Mouse (Mus musculus) forebrain, embryonic 14.5 days (tissue): ENCODE results near the gene Sec14l4. TPM values are rescaled to one million over a fixed set of nuclear protein-coding genes. Genes with fewer than 3 reads are reported as not detected.

Source experiments
- ATAC-seq: fragments of 200-750 bp; cut with Nextera tagmentation; 2 replicates; pipeline ENCODE4 v1.8.0; 2017; ENCODE audit warnings: mild to moderate bottlenecking, moderate library complexity
- DNase-seq: peaks from one replicate; pipeline ENCODE4 v3.0.0-alpha.2; 2015; ENCODE audit warnings: low spot score
- H3K27ac ChIP-seq: fragments of 300-500 bp; sonication (generic); 2 replicates; pipeline ENCODE4 v1.5.1; 2014; ENCODE audit warnings: low read depth, mild to moderate bottlenecking, control low read depth, low read length, moderate library complexity
- H3K27me3 ChIP-seq: fragments of 300-500 bp; sonication (generic); replicated peaks from 2 replicates; pipeline ENCODE4 v1.6.1; 2014; ENCODE audit warnings: low read length, control low read depth, mixed read lengths; ENCODE audit not compliant: control insufficient read depth, insufficient read depth
- H3K36me3 ChIP-seq: fragments of 300-500 bp; sonication (generic); 2 replicates; pipeline ENCODE4 v1.6.1; 2014; ENCODE audit warnings: low read length, control low read depth; ENCODE audit not compliant: control insufficient read depth, insufficient read depth
- H3K4me1 ChIP-seq: fragments of 300-500 bp; sonication (generic); 2 replicates; pipeline ENCODE4 v1.6.1; 2014; ENCODE audit warnings: antibody characterized with exemption, low read length, control low read depth; ENCODE audit not compliant: control insufficient read depth, insufficient read depth
- H3K4me2 ChIP-seq: fragments of 300-500 bp; sonication (generic); 2 replicates; pipeline ENCODE4 v1.6.1; 2014; ENCODE audit warnings: mild to moderate bottlenecking, control low read depth, low read length
- H3K4me3 ChIP-seq: fragments of 300-500 bp; sonication (generic); 2 replicates; pipeline ENCODE4 v1.5.1; 2014; ENCODE audit warnings: low read depth, low read length, control low read depth
- H3K9ac ChIP-seq: fragments of 300-500 bp; sonication (generic); 2 replicates; pipeline ENCODE4 v1.6.1; 2014; ENCODE audit warnings: mild to moderate bottlenecking, low read length, control low read depth, moderate library complexity
- H3K9me3 ChIP-seq: fragments of 300-500 bp; sonication (generic); replicated peaks from 2 replicates; pipeline ENCODE4 v1.6.1; 2016; ENCODE audit warnings: low read length, control low read depth, mixed read lengths; ENCODE audit not compliant: control insufficient read depth
- WGBS: fragments of 180-500 bp; shearing (Covaris S2); extraction: QIAGEN DNeasy Blood & Tissue Kit; methylation state at CpG from one replicate; pipeline ENCODE4 v1.1.7; 2014; 5-methylcytosine and 5-hydroxymethylcytosine counted together
- polyA plus RNA-seq: library from polyadenylated mRNA; unstranded; fragments of >200 nt; fragmentation: Nextera tagmentation; extraction: Ambion mirVana; gene quantifications from 2 replicates; pipeline ENCODE4 v1.2.1, GENCODE M21; 2014

Sec14l4 gene
- polyA plus RNA-seq, 1 experiment from 2014 or later, result not detected

DNA sequence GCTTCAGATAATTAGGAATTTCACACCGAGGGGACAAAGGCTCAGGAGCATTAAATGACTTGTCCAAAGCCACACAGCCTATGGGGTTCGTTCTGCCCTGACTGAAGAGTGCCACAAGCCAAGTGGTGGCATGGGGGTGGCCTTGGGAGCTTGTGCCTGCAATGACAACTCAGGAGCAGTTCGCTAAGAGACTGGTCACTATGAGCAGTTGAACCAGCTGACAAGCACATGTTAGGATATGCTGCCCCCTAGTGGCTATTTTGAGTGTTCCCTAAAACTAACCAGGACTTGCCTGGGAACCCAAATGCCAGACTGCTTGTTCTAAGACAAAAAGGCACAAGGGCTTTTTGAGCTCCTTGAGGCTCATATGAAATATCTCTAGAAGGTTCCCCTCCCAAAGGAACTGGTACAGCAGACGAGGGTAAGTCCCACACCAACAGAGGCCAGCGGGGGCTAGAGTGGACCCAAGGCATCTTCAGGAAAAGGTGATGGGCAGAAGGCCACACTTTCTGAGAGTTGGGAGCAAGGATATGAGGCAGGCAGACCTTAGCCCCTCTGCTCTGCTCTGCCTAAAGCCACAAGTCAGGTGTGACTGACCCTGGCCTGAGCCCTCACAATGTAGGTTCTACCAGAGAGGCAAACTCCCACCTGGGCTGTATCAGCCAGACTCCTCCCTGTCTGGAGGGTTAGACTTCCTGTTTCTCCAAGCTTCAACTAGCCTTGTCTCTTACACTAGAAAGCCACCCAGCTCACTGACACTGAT, 52.2 kb downstream of the Sec14l4 start:
- no peaks in the 10 kb centered on the region; the same call in 1 of the 2 replicates for H3K27me3 ChIP-seq
- H3K27ac ChIP-seq, result no peak overlapping the region
- no peaks in the 10 kb centered on the region for H3K4me1 ChIP-seq
- DNase-seq (peak; percentile 90), ATAC-seq (peak; percentile 62; the same call in 1 of the 2 replicates)
- H3K9me3 ChIP-seq, result no peaks in the 10 kb centered on the region
- H3K36me3 ChIP-seq, result no peaks in the 10 kb centered on the region
- no peak overlapping the region for H3K9ac ChIP-seq
- no peak overlapping the region for H3K4me3 ChIP-seq
- WGBS, result 34% methylated on average over 5 of the region's 5 CpGs
- H3K4me2 ChIP-seq, result no peak overlapping the region

GRCm38 (mm10) chr11:4086246-4086645, 55.0 kb downstream of the Sec14l4 start:
- Histone ChIP-seq H3K27ac (no peak overlapping the region), H3K27me3 (no peaks in the 10 kb centered on the region), H3K4me3 (no peak overlapping the region), H3K9me3 (no peaks in the 10 kb centered on the region), H3K4me1 (no peaks in the 10 kb centered on the region), H3K4me2 (no peak overlapping the region), H3K36me3 (no peaks in the 10 kb centered on the region), H3K9ac (no peak overlapping the region)
- no peak for ATAC-seq
- no peak for DNase-seq
- WGBS, result 62% methylated on average over 1 of the region's 1 CpGs

DNA sequence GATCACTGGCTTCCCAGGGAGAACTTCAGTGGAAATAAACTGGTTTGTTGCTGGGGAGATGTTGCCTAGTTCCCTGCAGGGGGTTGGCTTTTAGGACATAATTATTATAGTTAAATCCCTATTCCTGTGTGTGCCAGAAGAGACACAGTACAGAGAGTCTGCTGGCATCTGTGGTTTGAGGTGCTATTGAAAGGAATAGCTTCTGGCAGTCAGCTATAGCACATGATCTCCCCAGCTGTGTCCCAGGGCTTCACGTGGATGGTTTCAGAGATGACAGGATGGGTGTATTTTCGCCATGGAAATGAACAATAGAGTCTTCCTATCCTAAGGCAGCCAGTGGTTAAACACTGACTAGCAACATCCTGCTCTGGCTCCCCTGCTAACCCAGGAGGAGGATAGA, 56.0 kb downstream of the Sec14l4 start:
- Histone ChIP-seq H3K4me3 (no peak overlapping the region), H3K4me1 (no peaks in the 10 kb centered on the region), H3K27ac (no peak overlapping the region), H3K9ac (no peak overlapping the region), H3K4me2 (no peak overlapping the region), H3K36me3 (0 out of 2 replicates have a peak, but pooled peaks cover 3% of the 10 kb centered on the region), H3K9me3 (no peaks in the 10 kb centered on the region), H3K27me3 (no peaks in the 10 kb centered on the region)
- 52% methylated on average over 2 of the region's 2 CpGs for WGBS
- DNase-seq (no peak), ATAC-seq (no peak)

DNA sequence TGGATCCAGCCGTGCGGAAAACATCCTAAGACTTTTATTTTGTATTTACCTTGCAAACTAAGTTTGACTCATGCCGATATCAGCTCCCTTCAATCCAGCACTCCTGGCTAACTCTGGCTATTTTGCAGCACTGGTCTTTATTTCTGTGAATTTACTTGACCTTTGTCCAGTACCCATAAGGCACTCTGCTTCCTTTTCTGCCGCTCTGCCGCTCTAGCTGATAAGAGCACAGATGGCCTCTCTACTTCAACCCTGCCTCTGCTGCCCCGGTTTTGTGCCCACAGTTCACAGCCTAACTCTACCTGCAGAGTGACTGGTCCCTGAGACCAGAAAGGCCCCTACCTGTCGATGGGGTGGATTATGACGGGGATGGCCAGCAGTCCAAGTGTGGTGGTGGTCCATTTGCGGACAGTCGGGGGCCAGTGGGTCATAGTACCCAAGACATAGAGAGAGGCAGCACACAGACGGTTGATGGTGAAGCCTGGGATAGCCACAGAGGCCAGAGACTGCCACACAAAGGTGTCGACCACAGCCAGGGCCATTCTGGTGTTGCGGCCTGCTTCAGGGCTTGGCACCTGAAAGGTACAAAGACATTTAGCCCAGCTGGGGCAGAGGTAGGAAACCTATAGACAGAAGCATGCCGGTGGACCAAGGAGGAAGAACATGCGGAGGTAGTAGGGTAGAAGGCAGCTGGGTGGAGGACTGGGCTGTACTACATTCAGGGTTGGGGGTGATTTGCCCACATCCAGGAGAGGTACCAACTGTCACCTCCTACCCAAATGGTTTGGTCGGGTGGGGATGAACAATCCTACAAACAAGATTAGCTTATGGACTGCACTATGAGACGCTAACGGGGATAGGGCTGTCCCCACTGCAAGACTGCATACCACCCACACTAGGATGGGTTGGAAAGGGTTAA, 62.5 kb downstream of the Sec14l4 start:
- H3K9ac ChIP-seq, result no peak overlapping the region
- DNase-seq, result no peak
- H3K27ac ChIP-seq, result no peak overlapping the region
- no peak overlapping the region for H3K4me2 ChIP-seq
- H3K36me3 ChIP-seq, result 0 out of 2 replicates have a peak, but pooled peaks cover 3% of the 10 kb centered on the region
- whole genome bisulfite sequencing, result 87% methylated on average over 18 of the region's 18 CpGs
- ATAC-seq, result no peak
- no peak overlapping the region for H3K4me3 ChIP-seq
- peaks cover 17% of the 10 kb centered on the region for H3K4me1 ChIP-seq
- H3K27me3 ChIP-seq, result no peaks in the 10 kb centered on the region
- H3K9me3 ChIP-seq, result no peaks in the 10 kb centered on the region

- Histone ChIP-seq H3K27ac (peak overlapping the region; percentile 48; the same call in 1 of the 2 replicates), H3K9ac (peak overlapping the region; percentile 62), H3K9me3 (no peaks in the 10 kb centered on the region), H3K27me3 (no peaks in the 10 kb centered on the region), H3K4me1 (peaks cover 17% of the 10 kb centered on the region), H3K36me3 (0 out of 2 replicates have a peak, but pooled peaks cover 3% of the 10 kb centered on the region), H3K4me2 (peak overlapping the region; percentile 83), H3K4me3 (peak overlapping the region; percentile 47)
- WGBS, result 5% methylated on average over 24 of the region's 24 CpGs
- ATAC-seq (no peak), DNase-seq (peak; percentile 47)
Observed at GRCm38 (mm10) chr11:4094378-4095170, 63.3 kb downstream of the Sec14l4 start.

- no peak for ATAC-seq
- DNase-seq, result peak; percentile 76
- WGBS, result 6% methylated on average over 34 of the region's 34 CpGs
Observed at GRCm38 (mm10) chr11:4095171-4096053, 64.2 kb downstream of the Sec14l4 start, which contains the start of gene Mtfp1. Gene Mtfp1, minus strand, starts transcription at chr11:4095445.

GRCm38 (mm10) chr11:4096054-4096984, 65.1 kb downstream of the Sec14l4 start:
- H3K9me3 ChIP-seq, result no peaks in the 10 kb centered on the region
- DNase-seq, result peak; percentile 99
- WGBS, result 3% methylated on average over 45 of the region's 45 CpGs
- H3K4me2 ChIP-seq, result peak overlapping the region; percentile 83
- peak overlapping the region; percentile 86 for H3K9ac ChIP-seq
- no peaks in the 10 kb centered on the region for H3K27me3 ChIP-seq
- peak overlapping the region; percentile 87 for H3K27ac ChIP-seq
- peak overlapping the region; percentile 47 for H3K4me3 ChIP-seq
- H3K4me1 ChIP-seq, result peaks cover 17% of the 10 kb centered on the region
- peak; percentile 95 for ATAC-seq
- H3K36me3 ChIP-seq, result 0 out of 2 replicates have a peak, but pooled peaks cover 3% of the 10 kb centered on the region

More at GRCm38 (mm10) chr11:4095171-4096053, 64.2 kb downstream of the Sec14l4 start, which contains the start of gene Mtfp1:
- peak within 1 kb of the TSS; percentile 47 for H3K4me3 ChIP-seq
- peak within 1 kb of the TSS; percentile 62 for H3K9ac ChIP-seq
- H3K27me3 ChIP-seq, result no peaks in the 10 kb centered on the region
- peak within 1 kb of the TSS; percentile 83 for H3K4me2 ChIP-seq
- H3K4me1 ChIP-seq, result peaks cover 17% of the 10 kb centered on the region
- H3K36me3 ChIP-seq, result 0 out of 2 replicates have a peak, but pooled peaks cover 3% of the 10 kb centered on the region
- H3K9me3 ChIP-seq, result no peaks in the 10 kb centered on the region
- H3K27ac ChIP-seq, result peak within 1 kb of the TSS; percentile 70
